Comparison of ENCODE assay signal across 9 mouse cellular contexts in the genomic region with DNA sequence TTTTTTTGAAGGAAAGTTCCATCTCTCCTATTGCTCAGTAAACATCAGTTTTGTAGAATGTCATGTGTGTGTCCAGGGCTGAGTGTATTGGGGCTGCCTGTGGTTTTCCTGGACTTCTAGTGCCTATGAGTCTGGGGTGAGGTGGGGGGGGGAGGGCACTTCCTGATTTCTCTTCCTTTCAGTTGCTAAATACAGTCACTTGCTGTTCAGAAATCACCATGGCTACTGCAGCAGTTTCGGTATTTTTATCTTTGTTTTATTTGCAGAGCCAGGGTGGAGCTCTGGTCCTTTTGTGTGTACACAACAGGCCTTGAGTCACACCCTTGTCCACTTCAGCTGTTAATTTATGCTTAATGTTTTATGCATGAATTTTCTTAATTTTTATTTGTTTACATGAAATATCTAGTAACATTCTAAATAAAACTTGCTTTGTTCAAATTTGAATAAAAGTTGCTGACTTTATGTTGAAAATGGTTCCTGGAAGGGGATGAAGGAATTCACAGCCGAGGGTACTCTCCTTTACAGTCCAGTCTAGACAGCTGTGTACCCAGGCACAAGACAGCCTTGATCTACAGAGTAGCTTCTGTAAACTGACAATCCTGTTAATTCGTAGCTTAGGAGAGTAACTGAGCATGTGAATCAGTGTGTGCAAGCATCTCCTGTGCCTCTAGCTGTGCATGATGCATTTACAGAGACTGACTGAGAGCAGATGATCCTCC.
DNase-seq lines count a peak whose midpoint lies in the region; ATAC-seq lines count a peak whose summit lies in the region.
"Had no signal": no experiment of that assay in that cellular context is flagged by ENCODE, and none has a peak within 500 bp of the region (broad histone marks: within the 10 kb centered on the region; RNA-seq: fewer than 3 reads in every experiment).

No protein-coding gene starts in this region.

- ATAC-seq in forebrain, embryonic 12.5 days (ENCODE audit: low FRiP score), result peak; percentile 81
- ATAC-seq in erythroid progenitor cell, adult 5-6 weeks (replicated peaks; ENCODE audit: low FRiP score, poor library complexity, severe bottlenecking), result no peak

- H3K9me3 ChIP-seq in forebrain, embryonic 12.5 days, result no peaks in the 10 kb centered on the region
- no peaks in the 10 kb centered on the region for H3K9me3 ChIP-seq in midbrain, embryonic 10.5 days (replicated peaks)
- H3K9me3 ChIP-seq: limb, embryonic 15.5 days had no signal

- peak; percentile 7 to 24 for DNase-seq in lung, adult 18-20 months
- DNase-seq in lung, postnatal 4 days, result no peak
- peak; percentile 7 for DNase-seq in large intestine, adult 2 months (ENCODE audit: low read depth, low spot score)
- DNase-seq in midbrain, embryonic 10.5 days (ENCODE audit: low spot score), result peak; percentile 20
- DNase-seq in spleen, postnatal 14 days (ENCODE audit: low spot score in 2 of 2), result no peak
- DNase-seq in frontal cortex, postnatal 25 days (ENCODE audit: low spot score in 2 of 2), result no peak

- H3K4me1 ChIP-seq in forebrain, embryonic 12.5 days, result peaks cover 15% of the 10 kb centered on the region
- peaks cover 21% of the 10 kb centered on the region for H3K4me1 ChIP-seq in midbrain, embryonic 10.5 days
- H3K4me1 ChIP-seq: limb, embryonic 15.5 days had no signal

- no peaks in the 10 kb centered on the region for H3K36me3 ChIP-seq in forebrain, embryonic 12.5 days (replicated peaks)
- no peaks in the 10 kb centered on the region for H3K36me3 ChIP-seq in midbrain, embryonic 10.5 days
- H3K36me3 ChIP-seq: limb, embryonic 15.5 days had no signal

- 19% methylated on average over 3 of the region's 3 CpGs for WGBS in forebrain, embryonic 12.5 days
- WGBS in large intestine, adult 2 months, result 8% methylated on average over 3 of the region's 3 CpGs
- WGBS in midbrain, embryonic 10.5 days, result 47% methylated on average over 3 of the region's 3 CpGs

- H3K27me3 ChIP-seq in forebrain, embryonic 12.5 days, result no peaks in the 10 kb centered on the region
- H3K27me3 ChIP-seq in midbrain, embryonic 10.5 days (ENCODE audit: low read depth, poor library complexity, severe bottlenecking), result no peaks in the 10 kb centered on the region
- H3K27me3 ChIP-seq: limb, embryonic 15.5 days had no signal

- H3K4me3 ChIP-seq in forebrain, embryonic 12.5 days (replicated peaks), result no peak overlapping the region
- no peak overlapping the region for H3K4me3 ChIP-seq in midbrain, embryonic 10.5 days
- H3K4me3 ChIP-seq: limb, embryonic 15.5 days had no signal

- peak overlapping the region; percentile 19; the same call in 1 of the 2 replicates for H3K27ac ChIP-seq in forebrain, embryonic 12.5 days
- 0 out of 2 replicates have a peak overlapping the region, but pooled peaks have one; percentile 2 for H3K27ac ChIP-seq in midbrain, embryonic 10.5 days (replicated peaks)
- H3K27ac ChIP-seq: limb, embryonic 15.5 days had no signal

- no peak overlapping the region for H3K4me2 ChIP-seq in forebrain, embryonic 12.5 days
- H3K4me2 ChIP-seq: limb, embryonic 15.5 days had no signal

- no peak overlapping the region for H3K9ac ChIP-seq in forebrain, embryonic 12.5 days
- H3K9ac ChIP-seq: limb, embryonic 15.5 days had no signal

Comparison
In these comparisons a context has a peak if more than half of its experiments do, and no peak if none do; other contexts are left out.
1. DNase-seq: peak in lung, adult 18-20 months (2 of 2), large intestine, adult 2 months (single experiment) and midbrain, embryonic 10.5 days (single experiment); none in lung, postnatal 4 days (0 of 2), spleen, postnatal 14 days (0 of 2) and frontal cortex, postnatal 25 days (0 of 2).